Mouse (Mus musculus) small intestine, adult 2 months (tissue): Measurements from ENCODE around the gene Gm36176.

Experiments
- CTCF ChIP-seq: fragments of 200-500 bp; IDR thresholded peaks from 2 replicates; pipeline ENCODE4 v1.5.1; 2012; ENCODE audit warnings: low read depth, mild to moderate bottlenecking, control low read depth, inconsistent platforms, low read length, moderate library complexity, mixed read lengths; ENCODE audit not compliant: insufficient replicate concordance, insufficient read length; ENCODE audit errors: extremely low read depth
- POLR2A ChIP-seq: fragments of 200-500 bp; IDR thresholded peaks from 2 replicates; pipeline ENCODE4 v1.6.1; 2012; ENCODE audit warnings: low read depth, mild to moderate bottlenecking, control low read depth, inconsistent platforms, low read length, moderate library complexity

GRCm38 (mm10) chr10:77882553-77882952, 36.0 kb downstream of the Gm36176 start:
- TF ChIP-seq CTCF (no peak), POLR2A (no peak)
